Mouse (Mus musculus) midbrain, embryonic 11.5 days (tissue): ENCODE data around the gene Cd5. TPM values are rescaled to one million over a fixed set of nuclear protein-coding genes. Genes with fewer than 3 reads are reported as not detected.
A peak's percentile ranks its signal among the peaks of the same experiment; 100 is the strongest.

Experiments used
- ATAC-seq: fragments of 200-750 bp; cut with Nextera tagmentation; 2 replicates; pipeline ENCODE4 v1.8.0; 2017; ENCODE audit warnings: moderate TSS enrichment, moderate library complexity; ENCODE audit not compliant: low FRiP score
- DNase-seq: peaks from one replicate; pipeline ENCODE4 v3.0.0; 2015; ENCODE audit warnings: low spot score; ENCODE audit errors: missing footprints
- H3K27ac ChIP-seq: fragments of 300-500 bp; sonication (generic); 2 replicates; pipeline ENCODE4 v1.5.1; 2014; ENCODE audit warnings: low read depth, low read length
- H3K27me3 ChIP-seq: fragments of 300-500 bp; sonication (generic); 2 replicates; pipeline ENCODE4 v1.6.1; 2014; ENCODE audit warnings: mild to moderate bottlenecking, low read length, moderate library complexity, mixed read lengths; ENCODE audit not compliant: control insufficient read depth, insufficient read depth
- H3K36me3 ChIP-seq: fragments of 300-500 bp; sonication (generic); 2 replicates; pipeline ENCODE4 v1.6.1; 2014; ENCODE audit warnings: mild to moderate bottlenecking, low read length, moderate library complexity, mixed read lengths; ENCODE audit not compliant: control insufficient read depth, insufficient read depth
- H3K4me1 ChIP-seq: fragments of 300-500 bp; sonication (generic); 2 replicates; pipeline ENCODE4 v1.6.1; 2014; ENCODE audit warnings: low read length; ENCODE audit not compliant: control insufficient read depth, insufficient read depth
- H3K4me2 ChIP-seq: fragments of 300-500 bp; sonication (generic); 2 replicates; pipeline ENCODE4 v1.6.1; 2014; ENCODE audit warnings: mild to moderate bottlenecking, moderate library complexity
- H3K4me3 ChIP-seq: fragments of 300-500 bp; sonication (generic); 2 replicates; pipeline ENCODE4 v1.5.1; 2014; ENCODE audit warnings: low read depth, low read length
- H3K9ac ChIP-seq: fragments of 300-500 bp; sonication (generic); 2 replicates; pipeline ENCODE4 v1.6.1; 2014; ENCODE audit warnings: low read length
- H3K9me3 ChIP-seq: fragments of 300-500 bp; sonication (generic); 2 replicates; pipeline ENCODE4 v1.6.1; 2016; ENCODE audit warnings: low read length; ENCODE audit not compliant: control insufficient read depth
- WGBS: fragments of 180-500 bp; shearing (Covaris S2); extraction: QIAGEN DNeasy Blood & Tissue Kit; methylation state at CpG from one replicate; pipeline ENCODE4 v1.1.7; 2014; 5-methylcytosine and 5-hydroxymethylcytosine counted together
- polyA plus RNA-seq: library from polyadenylated mRNA; unstranded; fragments of >200 nt; fragmentation: Nextera tagmentation; extraction: Ambion mirVana; gene quantifications from 2 replicates; pipeline ENCODE4 v1.2.1, GENCODE M21; 2014

Gene Cd5
- polyA plus RNA-seq, 1 experiment from 2014 or later, result 0.22 TPM

- Histone ChIP-seq H3K4me3 (no peak overlapping the region), H3K9ac (no peak overlapping the region), H3K27me3 (no peaks in the 10 kb centered on the region), H3K4me2 (no peak overlapping the region), H3K4me1 (peaks cover 9% of the 10 kb centered on the region), H3K36me3 (no peaks in the 10 kb centered on the region), H3K27ac (no peak overlapping the region), H3K9me3 (no peaks in the 10 kb centered on the region)
- ATAC-seq, result no peak
- whole genome bisulfite sequencing, result 75% methylated on average over 13 of the region's 13 CpGs
- DNase-seq, result peak; percentile 41
Observed at GRCm38 (mm10) chr19:10724629-10725363, 14.0 kb downstream of the Cd5 start.

GRCm38 (mm10) chr19:10723649-10724048, 15.2 kb downstream of the Cd5 start:
- peak; percentile 12; the same call in 1 of the 2 replicates for ATAC-seq
- no peaks in the 10 kb centered on the region for H3K36me3 ChIP-seq

GRCm38 (mm10) chr19:10723084-10723483, 15.7 kb downstream of the Cd5 start:
- Histone ChIP-seq H3K27me3 (no peaks in the 10 kb centered on the region), H3K36me3 (no peaks in the 10 kb centered on the region), H3K4me2 (no peak overlapping the region), H3K4me1 (peaks cover 9% of the 10 kb centered on the region), H3K9me3 (no peaks in the 10 kb centered on the region), H3K9ac (no peak overlapping the region), H3K27ac (no peak overlapping the region), H3K4me3 (no peak overlapping the region)
- WGBS, result 23% methylated on average over 13 of the region's 13 CpGs
- peak; percentile 79 for DNase-seq
- ATAC-seq, result no peak

More at GRCm38 (mm10) chr19:10723649-10724048, 15.2 kb downstream of the Cd5 start:
- Histone ChIP-seq H3K27ac (no peak overlapping the region), H3K4me2 (no peak overlapping the region), H3K4me1 (peaks cover 9% of the 10 kb centered on the region), H3K9me3 (no peaks in the 10 kb centered on the region), H3K4me3 (no peak overlapping the region), H3K27me3 (no peaks in the 10 kb centered on the region), H3K9ac (no peak overlapping the region)
- peak; percentile 85 for DNase-seq
- WGBS, result 21% methylated on average over 5 of the region's 5 CpGs

- Histone ChIP-seq H3K4me2 (no peak overlapping the region), H3K27ac (no peak overlapping the region), H3K9ac (no peak overlapping the region), H3K36me3 (no peaks in the 10 kb centered on the region), H3K4me1 (peaks cover 9% of the 10 kb centered on the region), H3K27me3 (no peaks in the 10 kb centered on the region), H3K9me3 (no peaks in the 10 kb centered on the region), H3K4me3 (no peak overlapping the region)
- WGBS, result 80% methylated on average over 5 of the region's 5 CpGs
- ATAC-seq (no peak), DNase-seq (no peak)
Observed at GRCm38 (mm10) chr19:10721064-10721463, 17.7 kb downstream of the Cd5 start.

- peaks cover 9% of the 10 kb centered on the region for H3K4me1 ChIP-seq
- H3K27ac ChIP-seq, result no peak overlapping the region
- H3K36me3 ChIP-seq, result no peaks in the 10 kb centered on the region
- no peak overlapping the region for H3K9ac ChIP-seq
- 26% methylated on average over 3 of the region's 3 CpGs for WGBS
- H3K4me2 ChIP-seq, result no peak overlapping the region
- DNase-seq (no peak), ATAC-seq (no peak)
- no peaks in the 10 kb centered on the region for H3K27me3 ChIP-seq
- H3K4me3 ChIP-seq, result no peak overlapping the region
- no peaks in the 10 kb centered on the region for H3K9me3 ChIP-seq
Observed at GRCm38 (mm10) chr19:10720524-10720923, 18.3 kb downstream of the Cd5 start.

- WGBS, result 61% methylated on average over 2 of the region's 2 CpGs
- Histone ChIP-seq H3K9me3 (no peaks in the 10 kb centered on the region), H3K27ac (no peak overlapping the region), H3K4me3 (no peak overlapping the region), H3K36me3 (no peaks in the 10 kb centered on the region), H3K27me3 (no peaks in the 10 kb centered on the region), H3K4me2 (no peak overlapping the region), H3K4me1 (peaks cover 9% of the 10 kb centered on the region), H3K9ac (no peak overlapping the region)
- DNase-seq, result no peak
- ATAC-seq, result 0 out of 2 replicates have a peak, but pooled peaks have one; percentile 14
Observed at GRCm38 (mm10) chr19:10719751-10720150, 19.1 kb downstream of the Cd5 start.

- ATAC-seq, result no peak
- H3K4me2 ChIP-seq, result no peak overlapping the region
- no peak overlapping the region for H3K27ac ChIP-seq
- WGBS, result 86% methylated on average over 7 of the region's 7 CpGs
- 0 out of 2 replicates have a peak, but pooled peaks cover 2% of the 10 kb centered on the region for H3K36me3 ChIP-seq
- peaks cover 4% of the 10 kb centered on the region for H3K4me1 ChIP-seq
- H3K27me3 ChIP-seq, result no peaks in the 10 kb centered on the region
- peak; percentile 75 for DNase-seq
- no peak overlapping the region for H3K9ac ChIP-seq
- no peak overlapping the region for H3K4me3 ChIP-seq
- H3K9me3 ChIP-seq, result no peaks in the 10 kb centered on the region
Observed at GRCm38 (mm10) chr19:10718251-10718775, 20.5 kb downstream of the Cd5 start.

GRCm38 (mm10) chr19:10715476-10715875, 23.3 kb downstream of the Cd5 start:
- no peak overlapping the region for H3K27ac ChIP-seq
- no peaks in the 10 kb centered on the region for H3K9me3 ChIP-seq
- H3K4me1 ChIP-seq, result no peaks in the 10 kb centered on the region
- WGBS, result 90% methylated on average over 6 of the region's 6 CpGs
- DNase-seq (peak; percentile 80), ATAC-seq (no peak)
- no peak overlapping the region for H3K4me2 ChIP-seq
- no peak overlapping the region for H3K4me3 ChIP-seq
- H3K9ac ChIP-seq, result no peak overlapping the region
- no peaks in the 10 kb centered on the region for H3K27me3 ChIP-seq
- H3K36me3 ChIP-seq, result peaks cover 16% of the 10 kb centered on the region

- Histone ChIP-seq H3K4me1 (peaks cover under 1% of the 10 kb centered on the region; the same call in 1 of the 2 replicates), H3K9ac (no peak overlapping the region), H3K9me3 (no peaks in the 10 kb centered on the region), H3K4me2 (no peak overlapping the region), H3K36me3 (peaks cover 19% of the 10 kb centered on the region), H3K27ac (no peak overlapping the region), H3K27me3 (no peaks in the 10 kb centered on the region), H3K4me3 (no peak overlapping the region)
- ATAC-seq (peak; percentile 62; the same call in 1 of the 2 replicates), DNase-seq (peak; percentile 82)
- WGBS, result 52% methylated on average over 4 of the region's 4 CpGs
Observed at GRCm38 (mm10) chr19:10714682-10715475, 23.9 kb downstream of the Cd5 start.
